Mouse (Mus musculus): ENCODE measurements at regions not wholly inside any gene's neighbourhood (a gene's known extent, or its start where the extent isn't known, plus 50 kb on each side); places are given as distances from the start of the nearest gene placed in this dataset.
"Not testable (repeated sequence)": the region's sequence is repeated elsewhere in the genome, so short reads cannot be mapped to it uniquely, and the experiment has no call there.

- Histone ChIP-seq H3K4me2 (ENCODE audit: low read depth) (no peak overlapping the region), H3K9me3 (ENCODE audit: control insufficient read depth, low read length) (no peaks in the 10 kb centered on the region), H3K27me3 (ENCODE audit: control insufficient read depth, insufficient read depth, low read length) (no peaks in the 10 kb centered on the region), H3K36me3 (ENCODE audit: control insufficient read depth, insufficient read depth, low read length) (no peaks in the 10 kb centered on the region), H3K9ac (ENCODE audit: low read length) (no peak overlapping the region), H3K4me1 (ENCODE audit: control insufficient read depth, insufficient read depth, low read length) (no peaks in the 10 kb centered on the region), H3K27ac (ENCODE audit: low read depth, low read length) (no peak overlapping the region), H3K4me3 (ENCODE audit: low read depth, low read length) (no peak overlapping the region)
- DNase-seq (ENCODE audit: low spot score) (no peak), ATAC-seq (ENCODE audit: insufficient read depth, low FRiP score, low TSS enrichment) (no peak)
- WGBS: 85% methylated on average over 2 of the region's 2 CpGs
Measured at GRCm38 (mm10) chr17:61288590-61288989, 1592.5 kb downstream of the Efna5 start.

DNA sequence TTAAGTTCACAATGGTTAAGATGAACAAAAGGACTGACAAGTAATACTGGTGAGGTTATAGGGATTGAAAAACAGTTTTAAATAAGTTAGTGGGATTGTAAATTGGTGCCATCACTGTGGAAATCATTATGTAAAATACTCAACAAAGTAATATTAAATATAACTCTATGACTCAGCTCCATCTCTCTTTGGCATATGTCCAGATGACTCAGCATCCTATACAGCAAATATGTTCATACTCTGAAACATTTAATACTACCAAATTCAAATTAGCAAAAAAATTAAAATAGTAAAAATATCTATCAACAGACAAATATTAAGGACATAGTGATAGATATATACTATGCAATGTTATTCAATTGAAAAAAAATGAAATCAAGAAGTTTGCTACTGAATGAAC lies 1607.5 kb downstream of the Efna5 start:
- Histone ChIP-seq H3K9ac (ENCODE audit: low read length) (no peak overlapping the region), H3K27ac (ENCODE audit: low read depth, low read length) (no peak overlapping the region)
- no peak for DNase-seq (ENCODE audit: low spot score)

DNA sequence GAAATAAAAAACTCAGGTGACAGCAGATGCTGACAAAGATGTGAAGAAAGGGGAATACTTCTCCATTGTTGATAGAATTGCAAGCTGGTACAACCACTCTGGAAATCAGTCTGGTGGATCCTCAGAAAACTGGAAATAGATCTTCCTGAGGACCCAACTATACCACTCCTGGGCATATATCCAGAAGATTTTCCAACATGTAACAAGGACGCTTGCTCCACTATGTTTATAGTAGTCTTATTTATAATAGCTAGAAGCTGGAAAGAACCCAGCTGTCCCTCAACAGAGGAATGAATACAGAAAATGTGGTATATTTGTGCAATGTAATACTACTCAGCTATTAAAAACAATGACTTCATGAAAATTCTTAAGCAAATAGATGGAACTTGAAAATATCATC lies 1624.6 kb downstream of the Efna5 start:
- H3K36me3 ChIP-seq (ENCODE audit: control insufficient read depth, insufficient read depth, low read length); H3K9ac ChIP-seq (ENCODE audit: low read length); ATAC-seq (ENCODE audit: insufficient read depth, low FRiP score, low TSS enrichment); DNase-seq (ENCODE audit: low spot score); H3K4me2 ChIP-seq (ENCODE audit: low read depth); H3K9me3 ChIP-seq (ENCODE audit: control insufficient read depth, low read length); H3K4me1 ChIP-seq (ENCODE audit: control insufficient read depth, insufficient read depth, low read length); H3K27ac ChIP-seq (ENCODE audit: low read depth, low read length); H3K4me3 ChIP-seq (ENCODE audit: low read depth, low read length); H3K27me3 ChIP-seq (ENCODE audit: control insufficient read depth, insufficient read depth, low read length): not testable (repeated sequence)
- 84% methylated on average over 1 of the region's 1 CpGs for WGBS

More for the DNA sequence above, 1607.5 kb downstream of the Efna5 start:
- Histone ChIP-seq H3K27me3 (ENCODE audit: control insufficient read depth, insufficient read depth, low read length) (no peaks in the 10 kb centered on the region), H3K4me3 (ENCODE audit: low read depth, low read length) (no peak overlapping the region), H3K9me3 (ENCODE audit: control insufficient read depth, low read length) (no peaks in the 10 kb centered on the region), H3K4me2 (ENCODE audit: low read depth) (no peak overlapping the region), H3K36me3 (ENCODE audit: control insufficient read depth, insufficient read depth, low read length) (no peaks in the 10 kb centered on the region), H3K4me1 (ENCODE audit: control insufficient read depth, insufficient read depth, low read length) (no peaks in the 10 kb centered on the region)
- ATAC-seq (ENCODE audit: insufficient read depth, low FRiP score, low TSS enrichment): no peak

GRCm38 (mm10) chr17:61248411-61248810 lies 1632.7 kb downstream of the Efna5 start:
- Histone ChIP-seq H3K9ac (ENCODE audit: low read length) (no peak overlapping the region), H3K27ac (ENCODE audit: low read depth, low read length) (no peak overlapping the region), H3K27me3 (ENCODE audit: control insufficient read depth, insufficient read depth, low read length) (no peaks in the 10 kb centered on the region), H3K36me3 (ENCODE audit: control insufficient read depth, insufficient read depth, low read length) (no peaks in the 10 kb centered on the region), H3K4me1 (ENCODE audit: control insufficient read depth, insufficient read depth, low read length) (no peaks in the 10 kb centered on the region), H3K9me3 (ENCODE audit: control insufficient read depth, low read length) (no peaks in the 10 kb centered on the region), H3K4me2 (ENCODE audit: low read depth) (no peak overlapping the region), H3K4me3 (ENCODE audit: low read depth, low read length) (no peak overlapping the region)
- DNase-seq (ENCODE audit: low spot score): no peak
- ATAC-seq (ENCODE audit: insufficient read depth, low FRiP score, low TSS enrichment): no peak
- WGBS: 69% methylated on average over 3 of the region's 3 CpGs

- Histone ChIP-seq H3K36me3 (ENCODE audit: control insufficient read depth, insufficient read depth, low read length) (no peaks in the 10 kb centered on the region), H3K9me3 (ENCODE audit: control insufficient read depth, low read length) (no peaks in the 10 kb centered on the region), H3K27ac (ENCODE audit: low read depth, low read length) (no peak overlapping the region), H3K4me3 (ENCODE audit: low read depth, low read length) (no peak overlapping the region), H3K9ac (ENCODE audit: low read length) (no peak overlapping the region), H3K4me2 (ENCODE audit: low read depth) (no peak overlapping the region), H3K27me3 (ENCODE audit: control insufficient read depth, insufficient read depth, low read length) (no peaks in the 10 kb centered on the region), H3K4me1 (ENCODE audit: control insufficient read depth, insufficient read depth, low read length) (no peaks in the 10 kb centered on the region)
- ATAC-seq (ENCODE audit: insufficient read depth, low FRiP score, low TSS enrichment) (no peak), DNase-seq (ENCODE audit: low spot score) (peak; percentile 28)
- 31% methylated on average over 7 of the region's 7 CpGs for WGBS
Measured at GRCm38 (mm10) chr17:61217198-61217722, 1663.9 kb downstream of the Efna5 start.

GRCm38 (mm10) chr17:61204316-61204715 lies 1676.8 kb downstream of the Efna5 start:
- WGBS: 86% methylated on average over 3 of the region's 3 CpGs

DNA sequence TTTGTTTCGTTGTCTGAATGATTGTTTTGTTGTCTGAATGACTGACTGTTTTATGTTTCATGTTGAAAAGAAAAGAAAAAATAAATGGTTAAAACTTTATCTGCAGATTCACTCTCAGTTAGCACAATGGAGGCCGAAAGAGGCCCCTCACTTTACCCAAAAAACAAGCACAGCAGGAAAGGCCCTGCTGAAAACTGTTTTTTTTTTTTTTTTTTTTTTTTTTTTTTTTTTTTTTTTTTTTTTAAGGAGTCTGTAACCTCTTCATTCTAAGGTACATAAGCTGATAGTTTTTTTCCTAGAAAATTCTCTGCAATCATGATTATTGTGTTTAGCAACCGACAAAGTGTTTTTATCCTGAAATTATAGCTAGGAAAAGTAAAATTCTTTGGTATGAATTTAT lies 1693.2 kb downstream of the Efna5 start:
- ATAC-seq (ENCODE audit: insufficient read depth, low FRiP score, low TSS enrichment); H3K4me3 ChIP-seq (ENCODE audit: low read depth, low read length); H3K36me3 ChIP-seq (ENCODE audit: control insufficient read depth, insufficient read depth, low read length); H3K4me2 ChIP-seq (ENCODE audit: low read depth); H3K9me3 ChIP-seq (ENCODE audit: control insufficient read depth, low read length); H3K27me3 ChIP-seq (ENCODE audit: control insufficient read depth, insufficient read depth, low read length); H3K27ac ChIP-seq (ENCODE audit: low read depth, low read length); H3K4me1 ChIP-seq (ENCODE audit: control insufficient read depth, insufficient read depth, low read length); H3K9ac ChIP-seq (ENCODE audit: low read length); DNase-seq (ENCODE audit: low spot score): not testable (repeated sequence)
- WGBS: 81% methylated on average over 3 of the region's 3 CpGs

More at GRCm38 (mm10) chr17:61204316-61204715, 1676.8 kb downstream of the Efna5 start:
- Histone ChIP-seq H3K9ac (ENCODE audit: low read length) (no peak overlapping the region), H3K9me3 (ENCODE audit: control insufficient read depth, low read length) (no peaks in the 10 kb centered on the region), H3K4me2 (ENCODE audit: low read depth) (no peak overlapping the region), H3K4me3 (ENCODE audit: low read depth, low read length) (no peak overlapping the region), H3K27me3 (ENCODE audit: control insufficient read depth, insufficient read depth, low read length) (no peaks in the 10 kb centered on the region), H3K36me3 (ENCODE audit: control insufficient read depth, insufficient read depth, low read length) (no peaks in the 10 kb centered on the region), H3K4me1 (ENCODE audit: control insufficient read depth, insufficient read depth, low read length) (no peaks in the 10 kb centered on the region), H3K27ac (ENCODE audit: low read depth, low read length) (no peak overlapping the region)
- DNase-seq (ENCODE audit: low spot score): no peak
- ATAC-seq (ENCODE audit: insufficient read depth, low FRiP score, low TSS enrichment): no peak

- H3K4me3 ChIP-seq (ENCODE audit: low read depth, low read length): no peak overlapping the region
- no peak for DNase-seq (ENCODE audit: low spot score)
- no peak overlapping the region for H3K9ac ChIP-seq (ENCODE audit: low read length)
- H3K27ac ChIP-seq (ENCODE audit: low read depth, low read length): no peak overlapping the region
- H3K27me3 ChIP-seq (ENCODE audit: control insufficient read depth, insufficient read depth, low read length): no peaks in the 10 kb centered on the region
- no peaks in the 10 kb centered on the region for H3K36me3 ChIP-seq (ENCODE audit: control insufficient read depth, insufficient read depth, low read length)
- 100% methylated on average over 1 of the region's 1 CpGs for WGBS
- H3K9me3 ChIP-seq (ENCODE audit: control insufficient read depth, low read length): no peaks in the 10 kb centered on the region
- H3K4me2 ChIP-seq (ENCODE audit: low read depth): no peak overlapping the region
- no peaks in the 10 kb centered on the region for H3K4me1 ChIP-seq (ENCODE audit: control insufficient read depth, insufficient read depth, low read length)
- no peak for ATAC-seq (ENCODE audit: insufficient read depth, low FRiP score, low TSS enrichment)
Measured at GRCm38 (mm10) chr17:61176586-61176985, 1704.5 kb downstream of the Efna5 start.

GRCm38 (mm10) chr17:61159437-61159836 lies 1721.7 kb downstream of the Efna5 start:
- Histone ChIP-seq H3K4me3 (ENCODE audit: low read depth, low read length) (no peak overlapping the region), H3K9ac (ENCODE audit: low read length) (no peak overlapping the region), H3K36me3 (ENCODE audit: control insufficient read depth, insufficient read depth, low read length) (no peaks in the 10 kb centered on the region), H3K4me1 (ENCODE audit: control insufficient read depth, insufficient read depth, low read length) (no peaks in the 10 kb centered on the region), H3K27me3 (ENCODE audit: control insufficient read depth, insufficient read depth, low read length) (no peaks in the 10 kb centered on the region), H3K27ac (ENCODE audit: low read depth, low read length) (no peak overlapping the region), H3K4me2 (ENCODE audit: low read depth) (no peak overlapping the region), H3K9me3 (ENCODE audit: control insufficient read depth, low read length) (no peaks in the 10 kb centered on the region)
- ATAC-seq (ENCODE audit: insufficient read depth, low FRiP score, low TSS enrichment) (no peak), DNase-seq (ENCODE audit: low spot score) (no peak)
- WGBS: 96% methylated on average over 2 of the region's 2 CpGs
